Mouse (Mus musculus): ENCODE measurements around the gene Uap1. TPM values are rescaled to one million over a fixed set of nuclear protein-coding genes. Genes with fewer than 3 reads are reported as not detected.
"Not testable (repeated sequence)": the region's sequence is repeated elsewhere in the genome, so short reads cannot be mapped to it uniquely, and the experiment has no call there.

Gene Uap1
- total RNA-seq, 2 experiments from 2014 or later, result 42.7 to 49.5 TPM

DNA sequence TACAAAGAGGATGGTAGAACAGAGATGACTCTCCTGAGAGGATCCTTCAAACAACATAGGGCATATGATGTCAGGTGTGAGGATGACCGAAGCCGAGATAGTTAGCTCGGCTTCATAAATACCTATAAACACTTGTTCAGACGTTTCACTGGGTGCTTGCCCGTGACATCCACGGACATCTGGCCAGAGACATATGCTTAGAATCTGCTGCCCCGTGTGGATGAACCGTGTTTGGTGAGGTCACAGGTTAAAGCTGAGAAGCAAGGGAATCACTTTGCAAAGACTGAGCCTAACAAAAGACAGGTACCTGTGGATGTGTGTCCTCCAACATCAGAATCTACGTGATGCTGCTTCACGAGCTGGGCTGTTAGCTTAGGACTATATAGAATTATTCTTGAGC lies 62.5 kb downstream of the Uap1 start:
- DNase-seq, result no peak

DNA sequence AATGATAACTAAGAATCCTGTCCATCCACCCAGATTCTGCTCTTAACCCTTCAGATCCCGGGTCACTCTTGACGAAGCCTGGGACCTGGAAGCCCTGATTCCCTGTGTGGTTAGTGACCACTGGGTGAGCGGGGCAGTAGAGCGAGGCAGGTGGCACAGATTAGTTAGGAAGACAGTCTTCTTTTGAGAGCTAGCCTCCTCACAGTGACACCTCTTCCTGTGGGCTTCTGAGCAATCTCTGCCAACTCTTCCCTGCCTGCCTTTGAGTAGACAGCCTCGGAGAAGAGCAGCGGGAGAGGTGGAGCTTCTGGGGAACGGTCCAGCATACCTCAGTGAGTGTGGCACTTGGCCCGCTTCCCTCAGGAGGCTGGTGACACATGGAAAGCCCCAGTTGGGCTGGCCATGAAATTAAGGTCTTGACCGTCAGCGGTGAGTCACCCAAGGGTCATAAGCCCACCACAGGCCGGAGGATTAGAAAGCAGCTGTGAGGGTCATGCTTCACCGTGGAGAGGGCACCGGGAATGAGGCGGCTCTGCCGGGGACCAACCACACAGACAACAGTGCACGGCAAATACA lies 63.0 kb downstream of the Uap1 start:
- DNase-seq, result no peak

DNA sequence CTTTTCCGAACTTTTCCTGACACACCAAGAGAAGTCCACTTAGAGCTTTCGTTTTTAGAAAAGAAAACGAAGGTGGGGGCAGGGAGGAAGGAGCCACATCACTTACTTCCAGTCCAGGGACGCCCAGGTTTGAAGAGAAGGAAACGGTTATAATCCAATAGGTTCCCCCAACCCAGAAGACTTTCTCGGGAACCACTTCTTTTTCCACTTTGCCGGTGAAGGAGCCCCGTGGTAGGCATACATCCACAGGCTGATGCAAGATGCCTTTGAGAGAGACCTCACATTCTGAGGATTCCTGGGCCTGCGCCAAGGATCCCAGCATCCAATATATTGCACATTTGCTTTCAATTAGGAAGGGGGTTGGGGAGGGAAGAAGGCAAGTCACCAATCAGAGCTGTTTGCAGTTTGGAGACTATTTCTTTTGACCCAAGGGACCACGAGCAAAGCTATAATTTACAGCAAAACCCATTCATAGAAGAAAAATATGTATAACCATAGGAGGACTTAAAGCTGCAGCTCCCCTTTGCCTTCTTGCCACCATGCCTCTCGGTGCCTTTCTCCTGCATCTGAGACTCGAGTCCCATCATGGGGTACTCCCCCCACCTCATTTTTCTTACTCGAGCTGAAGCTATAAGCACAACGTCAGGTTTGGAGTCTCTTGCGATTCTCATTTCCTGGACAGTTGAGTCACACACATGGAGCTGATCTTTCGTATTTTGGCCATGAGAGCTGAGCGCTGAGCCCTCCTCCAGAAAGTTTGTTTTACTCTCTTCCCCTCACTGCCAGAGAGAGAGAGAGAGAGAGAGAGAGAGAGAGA lies 64.0 kb downstream of the Uap1 start, which contains the start of gene Ddr2:
Ddr2 (minus strand) TSS at position 247 of the 817 bp plus-strand sequence.
- DNase-seq, result peak; percentile 70

DNA sequence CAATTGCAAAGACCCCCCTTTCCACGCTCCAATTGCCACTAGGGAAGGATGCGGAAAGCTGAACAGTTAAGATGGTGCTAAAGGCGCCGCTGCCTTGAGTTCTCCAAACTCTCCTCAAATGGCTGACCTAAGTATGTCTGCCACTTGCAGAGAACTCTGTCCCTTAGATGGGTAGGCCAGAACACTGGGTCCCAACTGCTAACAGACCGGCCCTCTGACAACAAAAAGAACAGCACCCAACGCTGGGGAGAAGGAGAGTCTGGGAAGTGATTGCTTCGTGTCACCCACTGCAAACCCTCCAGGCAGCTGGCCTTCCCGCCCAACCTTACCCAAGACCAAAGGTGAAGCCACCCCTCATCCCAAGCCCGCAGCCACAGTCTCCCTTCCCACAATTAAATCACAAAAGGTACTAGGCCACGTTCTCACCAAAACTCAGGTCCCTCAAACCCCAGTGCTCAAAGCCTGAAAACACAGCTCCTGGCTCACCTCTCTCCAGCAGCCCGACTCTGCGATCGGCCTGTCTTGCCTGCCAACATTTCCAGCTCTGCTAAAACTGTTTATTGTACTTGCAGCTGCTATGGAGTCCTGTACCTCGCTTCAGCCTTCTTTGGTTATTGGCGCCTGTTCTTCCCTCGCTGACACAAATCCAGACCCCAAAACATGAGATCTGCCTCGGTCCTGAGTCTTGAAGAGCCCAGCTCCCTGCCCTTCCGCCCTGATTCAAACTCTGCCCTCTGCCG lies 64.8 kb downstream of the Uap1 start:
- DNase-seq, result peak; percentile 19

DNA sequence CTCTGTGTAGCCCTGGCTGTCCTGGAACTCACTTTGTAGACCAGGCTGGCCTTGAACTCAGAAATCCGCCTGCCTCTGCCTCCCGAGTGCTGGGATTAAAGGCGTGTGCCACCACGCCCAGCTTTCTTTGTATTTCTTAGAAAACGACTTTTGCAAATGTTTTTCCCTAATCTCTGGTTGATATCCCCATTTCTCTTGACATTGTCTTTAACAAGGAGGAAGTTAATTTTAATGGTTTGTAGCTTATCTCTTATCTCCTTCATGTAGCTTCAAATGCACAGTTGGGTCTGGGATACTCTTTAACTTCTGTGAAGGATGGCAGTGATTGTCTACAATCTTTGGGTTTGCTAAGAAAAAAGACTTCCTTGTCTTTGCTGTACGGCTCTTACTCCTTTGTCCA lies 71.9 kb downstream of the Uap1 start:
- not testable (repeated sequence) for DNase-seq

Other genes with a start within 250 kb of the Uap1 start
- not detected for gene Ccdc190, start 246.3 kb downstream of the Uap1 start, total RNA-seq (2021)
- gene Hsd17b7, start 205.7 kb downstream of the Uap1 start, total RNA-seq (2021), result 1 to 10 TPM; 2.5 to 7.0 TPM
- 10 to 100 TPM; 18.3 to 30.9 TPM for gene Ddr2, start 64.2 kb downstream of the Uap1 start, total RNA-seq (2021)
- 10 to 100 TPM; 11.1 to 12.3 TPM for gene Uhmk1, start 40.4 kb upstream of the Uap1 start, total RNA-seq (2021)
- gene Sh2d1b2, start 57.8 kb upstream of the Uap1 start, total RNA-seq (2021), result not detected
- gene Sh2d1b1, start 102.4 kb upstream of the Uap1 start, total RNA-seq (2021), result not detected
- gene Gm7694, start 131.4 kb upstream of the Uap1 start, total RNA-seq (2021), result 1 to 10 TPM in 1 of 2 experiments, under 1 TPM in 1; 0.43 to 1.0 TPM
- not detected for gene Spata46, start 133.8 kb upstream of the Uap1 start, total RNA-seq (2021)